Mouse (Mus musculus) liver, adult 2 months (tissue): ENCODE measurements at regions not wholly inside any gene's neighbourhood (a gene's known extent, or its start where the extent isn't known, plus 50 kb on each side); places are given as distances from the start of the nearest gene placed in this dataset.
"Not testable (repeated sequence)": the region's sequence is repeated elsewhere in the genome, so short reads cannot be mapped to it uniquely, and the experiment has no call there.

ENCODE experiments used
- CTCF ChIP-seq: fragments of 200-500 bp; IDR thresholded peaks from 2 replicates; pipeline ENCODE4 v1.5.1; 2011; ENCODE audit warnings: low read depth, low read length, control low read depth
- POLR2A ChIP-seq: fragments of 200-500 bp; IDR thresholded peaks from 2 replicates; pipeline ENCODE4 v1.6.1; 2011; ENCODE audit warnings: low read length, control low read depth; ENCODE audit not compliant: insufficient read depth; ENCODE audit errors: extremely low read depth

DNA sequence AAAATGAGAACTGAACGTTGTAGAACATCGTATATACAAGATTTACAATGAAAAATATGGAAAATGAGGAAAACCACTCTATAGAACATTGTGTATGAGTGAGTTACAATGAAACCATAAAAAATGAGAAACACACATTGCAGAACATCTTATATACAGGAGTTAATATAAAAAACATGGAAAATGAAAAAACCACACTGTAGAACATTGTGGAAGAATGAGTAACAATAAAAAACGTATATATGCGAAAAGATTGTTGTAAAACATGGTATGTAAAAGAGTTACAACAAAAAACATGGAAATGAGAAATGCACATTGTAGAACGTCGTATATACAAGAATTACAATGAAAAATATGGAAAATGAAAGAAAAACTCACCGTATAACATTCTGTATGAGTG lies 301.2 kb downstream of the Gm3376 start:
- TF ChIP-seq CTCF, POLR2A: not testable (repeated sequence)
